Comparison of ENCODE assay signal across 12 mouse cellular contexts in the genomic region with DNA sequence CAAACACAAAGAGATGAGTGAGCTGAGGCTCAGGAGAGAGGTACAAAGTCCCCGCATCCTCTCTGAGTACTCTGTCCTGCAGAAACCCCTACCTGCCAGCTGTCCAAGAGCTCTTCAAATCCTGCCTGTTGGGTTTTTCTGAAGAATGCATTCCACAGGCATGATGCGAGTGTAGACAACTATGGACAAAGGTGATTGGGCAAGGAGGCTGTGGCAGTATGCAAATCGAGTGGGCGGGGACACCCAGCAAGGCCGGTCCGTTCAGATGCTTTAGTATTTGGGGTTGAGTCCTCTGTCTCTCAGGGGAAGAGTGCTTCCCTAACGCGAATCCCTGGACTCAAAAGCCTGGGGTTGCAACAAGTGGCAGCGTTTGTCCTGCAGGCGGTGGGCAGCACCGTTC. TPM values are rescaled to one million over a fixed set of nuclear protein-coding genes. Genes with fewer than 3 reads are reported as not detected.
DNase-seq lines count a peak whose midpoint lies in the region; ATAC-seq and TF ChIP-seq lines count a peak whose summit lies in the region.
"Had no signal": no experiment of that assay in that cellular context is flagged by ENCODE, and none has a peak within 500 bp of the region (broad histone marks: within the 10 kb centered on the region; RNA-seq: fewer than 3 reads in every experiment).

No protein-coding gene starts in this region.

- H3K36me3 ChIP-seq in heart, embryonic 14.5 days (ENCODE audit: control insufficient read depth, insufficient read depth, low read length) = no peaks in the 10 kb centered on the region
- no peaks in the 10 kb centered on the region for H3K36me3 ChIP-seq in intestine, postnatal 0 days (ENCODE audit: control insufficient read depth, insufficient read depth)
- H3K36me3 ChIP-seq in thymus, adult 2 months (ENCODE audit: control insufficient read depth, insufficient read depth, low read length) = no peaks in the 10 kb centered on the region
- H3K36me3 ChIP-seq: neural tube, embryonic 13.5 days had no signal

- DNase-seq in heart, postnatal 25 days (ENCODE audit: low spot score) = no peak
- DNase-seq in adipocyte (ENCODE audit: low spot score) = peak; percentile 54
- peak; percentile 61 for DNase-seq in lung, postnatal 14 days
- DNase-seq in layer of hippocampus, postnatal 10 days (ENCODE audit: low spot score in 2 of 2) = no peak
- DNase-seq in spleen, postnatal 36 days (ENCODE audit: low spot score in 2 of 2) = no peak
- no peak for DNase-seq in thymus, adult 2 months
- DNase-seq: cerebellum, adult 8-10 months had no signal

- H3K27me3 ChIP-seq in heart, embryonic 14.5 days (ENCODE audit: control insufficient read depth, insufficient read depth, low read length) = no peaks in the 10 kb centered on the region
- H3K27me3 ChIP-seq in intestine, postnatal 0 days (replicated peaks; ENCODE audit: control insufficient read depth, insufficient read depth, low read length) = no peaks in the 10 kb centered on the region
- H3K27me3 ChIP-seq in thymus, adult 2 months (ENCODE audit: control insufficient read depth, insufficient read depth, low read length) = no peaks in the 10 kb centered on the region

- TF ChIP-seq POLR2A in thymus, adult 2 months (IDR thresholded peaks at IDR 0.05; ENCODE audit: control insufficient read depth, extremely low read depth, insufficient read depth, low read length, poor library complexity) = no peak

- intact Hi-C loops in heart, postnatal 25 days (cut with DNase I) = no loop called here

- no peak for TF ChIP-seq CTCF in intestine, postnatal 0 days (IDR thresholded peaks at IDR 0.05; ENCODE audit: low read depth)
- TF ChIP-seq CTCF in thymus, adult 2 months (IDR thresholded peaks at IDR 0.05; ENCODE audit: borderline replicate concordance, control insufficient read depth, extremely low read depth, insufficient read depth, low read length, poor library complexity) = no peak

- H3K9me3 ChIP-seq in heart, embryonic 14.5 days (ENCODE audit: control insufficient read depth, low read length) = no peaks in the 10 kb centered on the region
- no peaks in the 10 kb centered on the region for H3K9me3 ChIP-seq in intestine, postnatal 0 days (ENCODE audit: control insufficient read depth)
- H3K9me3 ChIP-seq: neural tube, embryonic 13.5 days had no signal

- no peak overlapping the region for H3K4me3 ChIP-seq in heart, embryonic 14.5 days (ENCODE audit: control insufficient read depth in 1 of 2, insufficient read depth in 1 of 2, low read depth in 1 of 2, low read length in 2 of 2)
- H3K4me3 ChIP-seq in intestine, postnatal 0 days (ENCODE audit: low read depth, low read length) = no peak overlapping the region
- no peak overlapping the region for H3K4me3 ChIP-seq in thymus, adult 2 months (ENCODE audit: control insufficient read depth, insufficient read depth, low read length)
- H3K4me3 ChIP-seq: neural tube, embryonic 13.5 days had no signal

- peak overlapping the region; percentile 52 for H3K4me2 ChIP-seq in heart, embryonic 14.5 days (ENCODE audit: low read length)
- H3K4me2 ChIP-seq in intestine, postnatal 0 days (replicated peaks; ENCODE audit: low read depth) = no peak overlapping the region
- H3K4me2 ChIP-seq: neural tube, embryonic 13.5 days had no signal

- 8% methylated on average over 11 of the region's 11 CpGs for WGBS in heart, embryonic 14.5 days
- 7% methylated on average over 11 of the region's 11 CpGs for WGBS in intestine, postnatal 0 days
- 42% methylated on average over 11 of the region's 11 CpGs for WGBS in thymus, adult 2 months

- no peak for ATAC-seq in heart, embryonic 14.5 days (ENCODE audit: insufficient number of reproducible peaks, insufficient read depth, low FRiP score, low read depth)
- peak; percentile 51; the same call in 1 of the 2 replicates for ATAC-seq in intestine, postnatal 0 days

- H3K27ac ChIP-seq in heart, embryonic 14.5 days (replicated peaks in 1 of 2; ENCODE audit: control insufficient read depth in 1 of 2, insufficient read depth in 1 of 2, low read depth in 2 of 2, low read length in 2 of 2) = no peak overlapping the region
- no peak overlapping the region for H3K27ac ChIP-seq in intestine, postnatal 0 days (ENCODE audit: low read depth, low read length)
- no peak overlapping the region for H3K27ac ChIP-seq in thymus, adult 2 months (ENCODE audit: control insufficient read depth, insufficient read depth, low read length)
- H3K27ac ChIP-seq: neural tube, embryonic 13.5 days had no signal

- peaks cover 4 to 5% of the 10 kb centered on the region in 2 experiments; a peak in 2 of 4 replicates for H3K4me1 ChIP-seq in heart, embryonic 14.5 days (ENCODE audit: control insufficient read depth in 2 of 2, insufficient read depth in 2 of 2, low read length in 2 of 2)
- H3K4me1 ChIP-seq in intestine, postnatal 0 days (replicated peaks; ENCODE audit: control insufficient read depth, insufficient read depth, low read length) = no peaks in the 10 kb centered on the region
- peaks cover 8% of the 10 kb centered on the region for H3K4me1 ChIP-seq in thymus, adult 2 months (replicated peaks; ENCODE audit: control insufficient read depth, insufficient read depth, low read length)

- no peak overlapping the region for H3K9ac ChIP-seq in heart, embryonic 14.5 days (ENCODE audit: low read length)
- H3K9ac ChIP-seq in intestine, postnatal 0 days (ENCODE audit: low read depth, low read length) = no peak overlapping the region
- H3K9ac ChIP-seq: neural tube, embryonic 13.5 days had no signal

RNA-seq across cellular contexts. Expression of a gene that starts 18.5 kb away (rescaled TPM):
- 17.4 and 18.8 TPM in 2 replicates for polyA plus RNA-seq in heart, embryonic 14.5 days (2014; fragmentation: Nextera tagmentation; extraction: Ambion mirVana)
- 10 to 100 TPM; 32.0 to 37.0 TPM for total RNA-seq in heart, postnatal 25 days (2021)
- 10.0 and 10.5 TPM in 2 replicates for polyA plus RNA-seq in intestine, postnatal 0 days (2015; fragmentation: Nextera tagmentation; extraction: Ambion mirVana)
- 100 to 1,000 TPM; 126 to 130 TPM for total RNA-seq in layer of hippocampus, postnatal 10 days (2021)
- polyA plus RNA-seq in thymus, adult 2 months (2012; rRNA removed) = 11.5 TPM in 2 replicates

RNA-seq across cellular contexts. Expression of a gene that starts 20.5 kb away (rescaled TPM):
- 0.18 and 0.26 TPM in 2 replicates for polyA plus RNA-seq in heart, embryonic 14.5 days (2014; fragmentation: Nextera tagmentation; extraction: Ambion mirVana)
- total RNA-seq in heart, postnatal 25 days (2021) = under 1 TPM; 0.08 to 0.17 TPM
- 1.1 and 1.5 TPM in 2 replicates for polyA plus RNA-seq in intestine, postnatal 0 days (2015; fragmentation: Nextera tagmentation; extraction: Ambion mirVana)
- 10 to 100 TPM; 79.9 to 85.1 TPM for total RNA-seq in layer of hippocampus, postnatal 10 days (2021)
- polyA plus RNA-seq in thymus, adult 2 months (2012; rRNA removed) = 0.18 and 0.23 TPM in 2 replicates

RNA-seq across cellular contexts. Expression of a gene that starts 20.6 kb away (rescaled TPM):
- not detected in 2 replicates for polyA plus RNA-seq in heart, embryonic 14.5 days (2014; fragmentation: Nextera tagmentation; extraction: Ambion mirVana)
- total RNA-seq in heart, postnatal 25 days (2021) = not detected
- not detected in 2 replicates for polyA plus RNA-seq in intestine, postnatal 0 days (2015; fragmentation: Nextera tagmentation; extraction: Ambion mirVana)
- total RNA-seq in layer of hippocampus, postnatal 10 days (2021) = 1 to 10 TPM; 1.1 to 1.5 TPM
- polyA plus RNA-seq in thymus, adult 2 months (2012; rRNA removed) = not detected in 2 replicates
- total RNA-seq: ES-E14 had no signal
- polyA plus RNA-seq: neural tube, embryonic 13.5 days had no signal

RNA-seq across cellular contexts. Expression of a gene that starts 30.3 kb away (rescaled TPM):
- not detected in 2 replicates for polyA plus RNA-seq in heart, embryonic 14.5 days (2014; fragmentation: Nextera tagmentation; extraction: Ambion mirVana)
- not detected for total RNA-seq in heart, postnatal 25 days (2021)
- not detected in 2 replicates for polyA plus RNA-seq in intestine, postnatal 0 days (2015; fragmentation: Nextera tagmentation; extraction: Ambion mirVana)
- under 1 TPM in 1 of 2 experiments, not detected in 1; 0.53 TPM for total RNA-seq in layer of hippocampus, postnatal 10 days (2021)
- not detected in 2 replicates for polyA plus RNA-seq in thymus, adult 2 months (2012; rRNA removed)
- total RNA-seq: ES-E14; layer of hippocampus, postnatal 14 days had no signal
- polyA plus RNA-seq: neural tube, embryonic 13.5 days had no signal

RNA-seq across cellular contexts. Expression of a gene that starts 43.6 kb away (rescaled TPM):
- polyA plus RNA-seq in heart, embryonic 14.5 days (2014; fragmentation: Nextera tagmentation; extraction: Ambion mirVana) = 2.3 and 2.5 TPM in 2 replicates
- under 1 TPM; 0.49 to 0.59 TPM for total RNA-seq in heart, postnatal 25 days (2021)
- polyA plus RNA-seq in intestine, postnatal 0 days (2015; fragmentation: Nextera tagmentation; extraction: Ambion mirVana) = 3.0 and 3.7 TPM in 2 replicates
- 1 to 10 TPM; 3.1 to 3.2 TPM for total RNA-seq in layer of hippocampus, postnatal 10 days (2021)
- 0.70 and 0.75 TPM in 2 replicates for polyA plus RNA-seq in thymus, adult 2 months (2012; rRNA removed)

Comparison
In these comparisons a context has a peak if more than half of its experiments do, and no peak if none do; other contexts are left out.
1. DNase-seq: peak in adipocyte (single experiment) and lung, postnatal 14 days (single experiment); none in heart, postnatal 25 days (single experiment), layer of hippocampus, postnatal 10 days (0 of 2), spleen, postnatal 36 days (0 of 2) and thymus, adult 2 months (single experiment).